Mouse (Mus musculus) ES-E14 (cell line): Measurements from ENCODE around the gene Supt6. TPM values are rescaled to one million over a fixed set of nuclear protein-coding genes. Genes with fewer than 3 reads are reported as not detected.

Experiments used
- DNase-seq: peaks from one replicate; pipeline ENCODE4 v3.0.0-alpha.2; 2013; ENCODE audit warnings: low read depth, low spot score
- H3K27ac ChIP-seq: 2 replicates; pipeline ENCODE4 v1.5.1; 2012; ENCODE audit warnings: low read depth, mild to moderate bottlenecking, low read length, moderate library complexity, mixed read lengths; ENCODE audit not compliant: poor library complexity, insufficient read depth, severe bottlenecking
- H3K36me3 ChIP-seq: 2 replicates; pipeline ENCODE4 v1.6.1; 2012; ENCODE audit warnings: mild to moderate bottlenecking, low read length, moderate library complexity, mixed read lengths; ENCODE audit not compliant: control insufficient read depth, poor library complexity, insufficient read depth, severe bottlenecking
- H3K4me1 ChIP-seq, 2 experiments: fragments of 150-350 bp in 1 of 2; sonication (generic) in 1 of 2; 2 replicates each; pipeline ENCODE4 v1.6.1; 2012; ENCODE audit warnings: low read length in 2 of 2, mild to moderate bottlenecking in 1 of 2, mixed read lengths in 1 of 2; ENCODE audit not compliant: control insufficient read depth in 2 of 2, insufficient read depth in 2 of 2, poor library complexity in 1 of 2
- H3K4me3 ChIP-seq, 2 experiments: fragments of 150-350 bp in 1 of 2; sonication (generic) in 1 of 2; 2 replicates each; pipeline ENCODE4 v1.5.1; 2012; ENCODE audit warnings: low read length in 2 of 2, low read depth in 1 of 2, mild to moderate bottlenecking in 1 of 2, mixed read lengths in 1 of 2; ENCODE audit not compliant: insufficient read depth in 1 of 2, poor library complexity in 1 of 2, severe bottlenecking in 1 of 2
- H3K9ac ChIP-seq: 2 replicates; pipeline ENCODE4 v1.6.1; 2012; ENCODE audit warnings: low read depth, mild to moderate bottlenecking, low read length, mixed read lengths; ENCODE audit not compliant: poor library complexity, insufficient read depth, severe bottlenecking
- H3K9me3 ChIP-seq: fragments of 150-350 bp; sonication (generic); 2 replicates; pipeline ENCODE4 v1.6.1; 2012; ENCODE audit warnings: low read depth, mild to moderate bottlenecking, low read length; ENCODE audit not compliant: control insufficient read depth, insufficient read depth
- CHD2 ChIP-seq: IDR thresholded peaks from 2 replicates; pipeline ENCODE4 v1.6.1; 2014; ENCODE audit warnings: mild to moderate bottlenecking, low read depth, low read length, inconsistent platforms
- HCFC1 ChIP-seq: IDR thresholded peaks from 2 replicates; pipeline ENCODE4 v1.6.1; 2012; ENCODE audit warnings: low read length, inconsistent platforms, borderline replicate concordance; ENCODE audit not compliant: insufficient read depth
- MAFK ChIP-seq: IDR thresholded peaks from 2 replicates; pipeline ENCODE4 v1.6.1; 2014; ENCODE audit warnings: mild to moderate bottlenecking, low read depth, low read length, inconsistent platforms; ENCODE audit not compliant: insufficient read depth
- ZC3H11A ChIP-seq: IDR thresholded peaks from 2 replicates; pipeline ENCODE4 v1.6.1; 2012; ENCODE audit warnings: low read depth, mild to moderate bottlenecking, inconsistent platforms, low read length, borderline replicate concordance
- ZNF384 ChIP-seq: IDR thresholded peaks from 2 replicates; pipeline ENCODE4 v1.6.1; 2012; ENCODE audit warnings: low read depth, low read length, inconsistent platforms
- in situ Hi-C, 2 experiments: fragments of 600-800 bp; cut with MboI; formaldehyde crosslinking; loops; one replicate each; pipeline ENCODE4 v1.15.1; 2025; ENCODE audit warnings: low sequenced_read_pairs in 2 of 2, inconsistent platforms in 1 of 2; ENCODE audit not compliant: unreplicated experiment in 2 of 2
- total RNA-seq: library from RNA; depleted of rRNA; stranded (reverse); fragments of 300-350 nt; gene quantifications from 2 replicates; pipeline ENCODE4 v1.2.3, GENCODE M21; 2012

The Supt6 gene
- total RNA-seq, 1 experiment = 63.0 TPM

GRCm38 (mm10) chr11:78166161-78166560 lies 79.6 kb downstream of the Supt6 start:
- peak overlapping the region; percentile 93 for H3K27ac ChIP-seq
- DNase-seq = no peak
- in situ Hi-C loops = no loop called here
- TF ChIP-seq ZNF384 = no peak; the same call in 1 of the 2 replicates
- peak overlapping the region; percentile 60 to 73 for H3K4me3 ChIP-seq
- H3K9ac ChIP-seq = peak overlapping the region; percentile 69
- no peaks in the 10 kb centered on the region for H3K9me3 ChIP-seq
- H3K36me3 ChIP-seq = peaks cover 19% of the 10 kb centered on the region
- peaks cover 0 to 46% of the 10 kb centered on the region in 2 experiments; a peak in 3 of 4 replicates for H3K4me1 ChIP-seq

GRCm38 (mm10) chr11:78165761-78166109 lies 80.1 kb downstream of the Supt6 start:
- peaks cover 23% of the 10 kb centered on the region for H3K36me3 ChIP-seq
- peak overlapping the region; percentile 93 for H3K27ac ChIP-seq
- TF ChIP-seq ZNF384 (no peak), MAFK (no peak), ZC3H11A (no peak), HCFC1 (no peak), CHD2 (no peak)
- H3K4me1 ChIP-seq = peaks cover 0 to 45% of the 10 kb centered on the region in 2 experiments; a peak in 3 of 4 replicates
- H3K9me3 ChIP-seq = no peaks in the 10 kb centered on the region
- no peak for DNase-seq
- in situ Hi-C loops = no loop called here
- H3K4me3 ChIP-seq = peak overlapping the region; percentile 60 to 73
- peak overlapping the region; percentile 69 for H3K9ac ChIP-seq

GRCm38 (mm10) chr11:78164924-78165760 lies 80.6 kb downstream of the Supt6 start, which contains the start of gene Traf4:
Traf4 (minus strand) TSS chr11:78165589.
- Histone ChIP-seq H3K4me1 (peaks cover 0 to 46% of the 10 kb centered on the region in 2 experiments; a peak in 3 of 4 replicates), H3K36me3 (peaks cover 29% of the 10 kb centered on the region), H3K4me3 (peak within 1 kb of the TSS; percentile 83 to 94), H3K9ac (peak within 1 kb of the TSS; percentile 78), H3K27ac (peak within 1 kb of the TSS; percentile 93), H3K9me3 (no peaks in the 10 kb centered on the region)
- DNase-seq = no peak
- no peak for TF ChIP-seq HCFC1
- TF ChIP-seq ZC3H11A = no peak
- no peak for TF ChIP-seq ZNF384
- no peak for TF ChIP-seq MAFK
- no peak for TF ChIP-seq CHD2
- in situ Hi-C loops = no loop called here

GRCm38 (mm10) chr11:78164604-78164923 lies 81.2 kb downstream of the Supt6 start:
- H3K4me3 ChIP-seq = peak overlapping the region; percentile 83 to 94
- H3K27ac ChIP-seq = peak overlapping the region; percentile 75
- H3K36me3 ChIP-seq = peaks cover 35% of the 10 kb centered on the region
- H3K4me1 ChIP-seq = peaks cover 0 to 49% of the 10 kb centered on the region in 2 experiments; a peak in 3 of 4 replicates
- H3K9me3 ChIP-seq = no peaks in the 10 kb centered on the region
- in situ Hi-C loops = no loop called here
- TF ChIP-seq MAFK (no peak), CHD2 (no peak), HCFC1 (no peak), ZC3H11A (no peak), ZNF384 (no peak)
- no peak for DNase-seq
- peak overlapping the region; percentile 78 for H3K9ac ChIP-seq
